Mouse (Mus musculus) CH12.LX (cell line): ENCODE data around the gene Dnah12. TPM values are rescaled to one million over a fixed set of nuclear protein-coding genes. Genes with fewer than 3 reads are reported as not detected.

Source experiments
- DNase-seq: peaks from one replicate; pipeline ENCODE4 v3.0.0-alpha.2; 2013; ENCODE audit errors: extremely low read depth
- H3K27ac ChIP-seq: 2 replicates; pipeline ENCODE4 v1.5.1; 2012; ENCODE audit warnings: low read depth, mild to moderate bottlenecking, control low read depth, moderate library complexity; ENCODE audit not compliant: insufficient read depth
- H3K27me3 ChIP-seq: replicated peaks from 2 replicates; pipeline ENCODE3; 2012; ENCODE audit warnings: inconsistent platforms
- H3K36me3 ChIP-seq, 2 experiments: replicated peaks in 1 of 2; 2 replicates each; pipeline versions ENCODE3 to v1.6.1; 2012; ENCODE audit warnings: inconsistent platforms in 1 of 2, low read length in 1 of 2, mild to moderate bottlenecking in 1 of 2, mixed read lengths in 1 of 2, moderate library complexity in 1 of 2; ENCODE audit not compliant: control insufficient read depth in 1 of 2, insufficient read depth in 1 of 2
- H3K4me1 ChIP-seq, 2 experiments: 2 replicates each; pipeline ENCODE4 v1.6.1; 2012; ENCODE audit warnings: inconsistent platforms in 1 of 2, moderate library complexity in 1 of 2; ENCODE audit not compliant: insufficient read depth in 2 of 2, control insufficient read depth in 1 of 2
- H3K4me2 ChIP-seq: 2 replicates; pipeline ENCODE4 v1.6.1; 2012; ENCODE audit warnings: low read depth, mild to moderate bottlenecking, control low read depth; ENCODE audit not compliant: poor library complexity, insufficient read depth, severe bottlenecking
- H3K4me3 ChIP-seq, 3 experiments: fragments of 150-350 bp in 1 of 3; sonication (generic) in 1 of 3; replicated peaks in 1 of 3; 2 replicates each; pipeline versions ENCODE3 to v1.5.1; 2011 to 2012; ENCODE audit warnings: low read depth in 2 of 3, low read length in 2 of 3, mild to moderate bottlenecking in 2 of 3, moderate library complexity in 2 of 3, control low read depth in 1 of 3, improper control_type of control experiment in 1 of 3, inconsistent platforms in 1 of 3, mixed read lengths in 1 of 3; ENCODE audit not compliant: poor library complexity in 1 of 3
- H3K79me2 ChIP-seq: replicated peaks from 2 replicates; pipeline ENCODE4 v1.6.1; 2012; ENCODE audit warnings: mild to moderate bottlenecking, moderate library complexity; ENCODE audit not compliant: control insufficient read depth, poor library complexity, insufficient read depth, severe bottlenecking; ENCODE audit errors: extremely low read depth
- H3K9ac ChIP-seq: 2 replicates; pipeline ENCODE4 v1.6.1; 2012; ENCODE audit warnings: low read depth, mild to moderate bottlenecking, control low read depth, moderate library complexity; ENCODE audit not compliant: insufficient read depth
- H3K9me3 ChIP-seq: replicated peaks from 2 replicates; pipeline ENCODE3; 2012; ENCODE audit warnings: low read length, inconsistent platforms, mixed read lengths
- BHLHE40 ChIP-seq: IDR thresholded peaks from 2 replicates; pipeline ENCODE4 v1.6.1; 2011; ENCODE audit warnings: mild to moderate bottlenecking, low read depth, low read length, improper control_type of control experiment
- CHD2 ChIP-seq: IDR thresholded peaks from 2 replicates; pipeline ENCODE4 v1.6.1; 2011; ENCODE audit warnings: low read length, improper control_type of control experiment
- CTCF ChIP-seq, 2 experiments: IDR thresholded peaks in 1 of 2; conservative IDR thresholded peaks in 1 of 2; 2 replicates each; pipeline ENCODE4 v1.5.1; 2011 to 2012; ENCODE audit warnings: low read depth in 2 of 2, low read length in 2 of 2, improper control_type of control experiment in 1 of 2, inconsistent platforms in 1 of 2, mild to moderate bottlenecking in 1 of 2, moderate library complexity in 1 of 2
- E2F4 ChIP-seq: IDR thresholded peaks from 2 replicates; pipeline ENCODE4 v1.6.1; 2011; ENCODE audit warnings: low read depth, low read length, improper control_type of control experiment; ENCODE audit not compliant: insufficient replicate concordance
- EP300 ChIP-seq: IDR thresholded peaks from 2 replicates; pipeline ENCODE4 v1.6.1; 2011; ENCODE audit warnings: low read length, improper control_type of control experiment
- ETS1 ChIP-seq: conservative IDR thresholded peaks from 2 replicates; pipeline ENCODE4 v1.6.1; 2012; ENCODE audit warnings: low read depth, mild to moderate bottlenecking, inconsistent platforms, low read length, improper control_type of control experiment, moderate library complexity
- GABPA ChIP-seq: IDR thresholded peaks from 2 replicates; pipeline ENCODE4 v1.6.1; 2012; ENCODE audit warnings: low read depth, low read length, improper control_type of control experiment, inconsistent platforms; ENCODE audit not compliant: insufficient replicate concordance
- HCFC1 ChIP-seq: IDR thresholded peaks from 2 replicates; pipeline ENCODE4 v1.6.1; 2012; ENCODE audit warnings: low read depth, mild to moderate bottlenecking, inconsistent platforms, low read length, improper control_type of control experiment
- IRF4 ChIP-seq: IDR thresholded peaks from 2 replicates; pipeline ENCODE4 v1.6.1; 2014; ENCODE audit warnings: low read depth, mild to moderate bottlenecking, inconsistent platforms, low read length, improper control_type of control experiment
- JUN ChIP-seq: IDR thresholded peaks from 2 replicates; pipeline ENCODE4 v1.6.1; 2011; ENCODE audit warnings: low read depth, mild to moderate bottlenecking, low read length, improper control_type of control experiment, moderate library complexity; ENCODE audit not compliant: insufficient read depth
- JUND ChIP-seq: conservative IDR thresholded peaks from 2 replicates; pipeline ENCODE4 v1.6.1; 2011; ENCODE audit warnings: low read depth, low read length, improper control_type of control experiment
- MAFK ChIP-seq: IDR thresholded peaks from 2 replicates; pipeline ENCODE4 v1.6.1; 2011; ENCODE audit warnings: low read length, improper control_type of control experiment; ENCODE audit not compliant: insufficient replicate concordance
- MAX ChIP-seq: IDR thresholded peaks from 2 replicates; pipeline ENCODE4 v1.6.1; 2011; ENCODE audit warnings: low read length, improper control_type of control experiment
- MAZ ChIP-seq: IDR thresholded peaks from 2 replicates; pipeline ENCODE4 v1.6.1; 2012; ENCODE audit warnings: low read depth, mild to moderate bottlenecking, inconsistent platforms, low read length, improper control_type of control experiment, moderate library complexity
- MEF2A ChIP-seq: IDR thresholded peaks from 2 replicates; pipeline ENCODE4 v1.6.1; 2014; ENCODE audit warnings: low read depth, mild to moderate bottlenecking, inconsistent platforms, low read length, improper control_type of control experiment, borderline replicate concordance
- MXI1 ChIP-seq: IDR thresholded peaks from 2 replicates; pipeline ENCODE4 v1.6.1; 2011; ENCODE audit warnings: mild to moderate bottlenecking, low read depth, low read length, improper control_type of control experiment
- NELFE ChIP-seq: IDR thresholded peaks from 2 replicates; pipeline ENCODE4 v1.6.1; 2011; ENCODE audit warnings: low read depth, low read length, improper control_type of control experiment
- NRF1 ChIP-seq: IDR thresholded peaks from 2 replicates; pipeline ENCODE4 v1.6.1; 2014; ENCODE audit warnings: low read depth, mild to moderate bottlenecking, inconsistent platforms, low read length, improper control_type of control experiment, moderate library complexity
- POLR2AphosphoS2 ChIP-seq: IDR thresholded peaks from 2 replicates; pipeline ENCODE4 v1.6.1; 2011; ENCODE audit warnings: low read depth, low read length, improper control_type of control experiment
- RCOR1 ChIP-seq: conservative IDR thresholded peaks from 2 replicates; pipeline ENCODE4 v1.6.1; 2012; ENCODE audit warnings: low read depth, mild to moderate bottlenecking, inconsistent platforms, low read length, improper control_type of control experiment
- SIN3A ChIP-seq: IDR thresholded peaks from 2 replicates; pipeline ENCODE4 v1.6.1; 2012; ENCODE audit warnings: low read length, improper control_type of control experiment, inconsistent platforms
- TBP ChIP-seq: conservative IDR thresholded peaks from 2 replicates; pipeline ENCODE4 v1.6.1; 2011; ENCODE audit warnings: low read depth, low read length, improper control_type of control experiment
- TCF12 ChIP-seq: IDR thresholded peaks from 2 replicates; pipeline ENCODE4 v1.6.1; 2014; ENCODE audit warnings: low read depth, mild to moderate bottlenecking, inconsistent platforms, low read length, improper control_type of control experiment
- UBTF ChIP-seq: IDR thresholded peaks from 2 replicates; pipeline ENCODE4 v1.6.1; 2012; ENCODE audit warnings: low read depth, mild to moderate bottlenecking, inconsistent platforms, low read length, improper control_type of control experiment, moderate library complexity
- USF1 ChIP-seq: IDR thresholded peaks from 2 replicates; pipeline ENCODE4 v1.6.1; 2014; ENCODE audit warnings: low read depth, mild to moderate bottlenecking, inconsistent platforms, low read length, improper control_type of control experiment
- USF2 ChIP-seq: conservative IDR thresholded peaks from 2 replicates; pipeline ENCODE4 v1.6.1; 2011; ENCODE audit warnings: low read depth, low read length, improper control_type of control experiment
- ZKSCAN1 ChIP-seq: IDR thresholded peaks from 2 replicates; pipeline ENCODE4 v1.6.1; 2012; ENCODE audit warnings: low read depth, inconsistent platforms, low read length, improper control_type of control experiment, borderline replicate concordance
- ZMIZ1 ChIP-seq: IDR thresholded peaks from 2 replicates; pipeline ENCODE4 v1.6.1; 2012; ENCODE audit warnings: low read depth, mild to moderate bottlenecking, inconsistent platforms, low read length, improper control_type of control experiment
- dilution Hi-C: fragments of 300-500 bp; cut with MboI; formaldehyde crosslinking; loops from 2 replicates; pipeline ENCODE4 v1.14.3; 2020; ENCODE audit warnings: low sequenced_read_pairs; ENCODE audit not compliant: extremely low pct_unique_long_range_greater_than_20kb, extremely low pct_ligation_motif_present
- in situ Hi-C: fragments of 300-500 bp; cut with MboI; formaldehyde crosslinking; loops from 3 replicates; pipeline ENCODE4 v1.14.3; 2019; ENCODE audit warnings: low sequenced_read_pairs, low pct_ligation_motif_present, low pct_unique_long_range_greater_than_20kb, mixed read lengths
- polyA plus RNA-seq: library from polyadenylated mRNA; unstranded; fragments of >175 nt; gene quantifications from 2 replicates; pipeline ENCODE4 v1.2.1, GENCODE M21; 2012; ENCODE audit warnings: low read depth; ENCODE audit not compliant: insufficient read length
- total RNA-seq, 2 experiments: library from RNA; depleted of rRNA; stranded (reverse); fragments of 300-350 nt in 1 of 2; fragments of >200 nt in 1 of 2; gene quantifications; 2 replicates each; pipeline ENCODE4 v1.2.3; 2012 to 2014

Gene Dnah12
- total and polyA plus RNA-seq, 3 experiments, result 0.04 to 0.13 (median 0.04) TPM

DNA sequence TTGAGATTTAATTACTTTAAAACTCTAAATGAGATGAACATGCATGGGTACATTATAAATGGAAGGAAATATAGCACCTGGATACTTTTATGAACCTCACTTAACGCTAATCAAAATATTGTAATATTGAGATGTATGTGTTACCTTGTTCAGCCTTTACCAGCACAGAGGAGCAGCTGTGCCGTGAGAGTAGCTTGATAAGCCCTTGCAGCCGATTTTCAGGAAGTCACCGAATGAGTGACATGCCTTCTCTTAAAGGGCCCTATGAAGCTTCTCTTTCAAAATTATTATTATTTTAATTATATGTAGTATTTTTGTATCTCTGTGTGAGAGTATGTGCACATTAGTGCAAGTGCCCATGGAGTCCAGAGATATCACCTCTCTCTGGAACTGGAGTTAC, 75.1 kb downstream of the Dnah12 start:
- DNase-seq, result no peak
- TF ChIP-seq SIN3A, result no peak
- TF ChIP-seq MEF2A, result no peak
- TF ChIP-seq ZMIZ1, result no peak
- TF ChIP-seq TBP, result no peak
- no peak for TF ChIP-seq E2F4
- TF ChIP-seq MXI1, result no peak
- TF ChIP-seq MAFK, result no peak
- dilution Hi-C loops, result no loop called here

DNA sequence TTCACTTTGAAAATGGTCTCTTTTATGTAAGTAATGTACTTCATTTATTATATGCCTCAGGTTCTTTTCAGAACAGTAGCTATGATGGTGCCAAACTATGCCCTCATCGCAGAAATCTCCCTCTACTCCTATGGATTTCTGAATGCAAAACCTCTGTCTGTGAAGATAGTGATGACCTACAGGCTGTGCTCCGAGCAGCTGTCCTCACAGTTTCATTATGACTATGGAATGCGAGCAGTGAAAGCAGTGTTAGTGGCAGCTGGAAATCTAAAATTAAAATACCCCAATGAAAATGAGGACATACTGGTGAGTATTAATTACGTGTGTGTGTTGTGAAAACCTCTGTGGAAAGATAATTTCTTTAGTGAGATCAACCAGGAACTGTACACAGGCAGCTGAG, 80.5 kb downstream of the Dnah12 start:
- dilution Hi-C loops (no loop called here), in situ Hi-C loops (no loop called here)
- TF ChIP-seq USF1 (no peak), TCF12 (peak; percentile 77), NELFE (no peak), GABPA (no peak), HCFC1 (no peak), NRF1 (no peak), ZKSCAN1 (no peak), POLR2AphosphoS2 (no peak), EP300 (peak; percentile 88), BHLHE40 (peak; percentile 37), ETS1 (peak; percentile 74), JUN (peak; percentile 77), CTCF (conservative IDR thresholded peaks at IDR 0.05 in 1 of 2, IDR thresholded peaks at IDR 0.05 in 1 of 2; ENCODE audit: low read depth in 2 of 2, low read length in 2 of 2) (no peak), UBTF (no peak), MAX (no peak), JUND (peak; percentile 96), IRF4 (peak; percentile 92), MAZ (no peak), USF2 (no peak), CHD2 (no peak), RCOR1 (no peak), MXI1 (no peak), ZMIZ1 (no peak)

More for the DNA sequence above, 75.1 kb downstream of the Dnah12 start:
- Histone ChIP-seq H3K79me2 (no peaks in the 10 kb centered on the region), H3K4me2 (no peak overlapping the region), H3K4me1 (peaks cover 0 to 2% of the 10 kb centered on the region in 2 experiments; a peak in 1 of 4 replicates), H3K36me3 (no peaks in the 10 kb centered on the region), H3K27me3 (no peaks in the 10 kb centered on the region), H3K27ac (no peak overlapping the region), H3K9me3 (peaks cover 7% of the 10 kb centered on the region), H3K9ac (no peak overlapping the region), H3K4me3 (no peak overlapping the region)
- in situ Hi-C loops, result no loop called here

More for the DNA sequence above, 80.5 kb downstream of the Dnah12 start:
- H3K4me3 ChIP-seq, result no peak overlapping the region
- no peaks in the 10 kb centered on the region for H3K79me2 ChIP-seq
- H3K4me1 ChIP-seq, result peaks cover 0 to 8% of the 10 kb centered on the region in 2 experiments; a peak in 2 of 4 replicates
- peak; percentile 61 for DNase-seq
- no peak overlapping the region for H3K4me2 ChIP-seq
- no peaks in the 10 kb centered on the region for H3K36me3 ChIP-seq
- no peak overlapping the region for H3K9ac ChIP-seq
- H3K27me3 ChIP-seq, result no peaks in the 10 kb centered on the region
- H3K9me3 ChIP-seq, result no peaks in the 10 kb centered on the region
- no peak overlapping the region for H3K27ac ChIP-seq
